Mouse (Mus musculus) ES-Bruce4 (cell line): ENCODE data around the gene Wrap73.

Experiments
- CTCF ChIP-seq: IDR thresholded peaks from one replicate; pipeline ENCODE4 v1.8.1; 2011; ENCODE audit warnings: low read depth, low read length
- EP300 ChIP-seq: IDR thresholded peaks from 2 replicates; pipeline ENCODE4 v1.6.1; 2011; ENCODE audit warnings: low read depth, low read length; ENCODE audit not compliant: insufficient read depth

- no peak for TF ChIP-seq EP300
- TF ChIP-seq CTCF = no peak
These were observed 32.3 kb upstream of the Wrap73 start for GRCm38 (mm10) chr4:154109850-154110243.
